Mouse (Mus musculus): ENCODE measurements around the gene Pex26. TPM values are rescaled to one million over a fixed set of nuclear protein-coding genes. Genes with fewer than 3 reads are reported as not detected.

The Pex26 gene
- polyA plus RNA-seq, 1 experiment = 8.3 TPM

GRCm38 (mm10) chr6:121176011-121176730 is 7.3 kb upstream of the Pex26 start:
- Histone ChIP-seq H3K36me3 (ENCODE audit: control insufficient read depth, insufficient read depth, low read length) (no peaks in the 10 kb centered on the region), H3K27me3 (ENCODE audit: control insufficient read depth, insufficient read depth, low read length) (no peaks in the 10 kb centered on the region), H3K27ac (ENCODE audit: insufficient read depth, low read length) (no peak overlapping the region), H3K4me1 (ENCODE audit: control insufficient read depth, insufficient read depth, insufficient read length) (no peaks in the 10 kb centered on the region), H3K4me3 (ENCODE audit: extremely low read depth, insufficient read depth, insufficient read length) (no peak overlapping the region)
- 64% methylated on average over 14 of the region's 14 CpGs for WGBS
- no peak for DNase-seq (ENCODE audit: low read depth in 1 of 2, low spot score in 2 of 2)
- TF ChIP-seq CTCF (IDR thresholded peaks at IDR 0.05; ENCODE audit: extremely low read depth, insufficient read depth, insufficient read length, insufficient replicate concordance) = no peak
- no peak for TF ChIP-seq POLR2A (IDR thresholded peaks at IDR 0.05; ENCODE audit: low read depth, low read length)

- DNase-seq (ENCODE audit: low read depth in 1 of 2, low spot score in 2 of 2) = no peak
- H3K27me3 ChIP-seq (ENCODE audit: control insufficient read depth, insufficient read depth, low read length) = no peaks in the 10 kb centered on the region
- WGBS = 80% methylated on average over 4 of the region's 4 CpGs
- TF ChIP-seq POLR2A (IDR thresholded peaks at IDR 0.05; ENCODE audit: low read depth, low read length) (no peak), CTCF (IDR thresholded peaks at IDR 0.05; ENCODE audit: extremely low read depth, insufficient read depth, insufficient read length, insufficient replicate concordance) (no peak)
- no peak overlapping the region for H3K4me3 ChIP-seq (ENCODE audit: extremely low read depth, insufficient read depth, insufficient read length)
- H3K4me1 ChIP-seq (ENCODE audit: control insufficient read depth, insufficient read depth, insufficient read length) = no peaks in the 10 kb centered on the region
- no peaks in the 10 kb centered on the region for H3K36me3 ChIP-seq (ENCODE audit: control insufficient read depth, insufficient read depth, low read length)
- no peak overlapping the region for H3K27ac ChIP-seq (ENCODE audit: insufficient read depth, low read length)
Measured at GRCm38 (mm10) chr6:121176731-121177098, 6.8 kb upstream of the Pex26 start.

- no peaks in the 10 kb centered on the region for H3K36me3 ChIP-seq (ENCODE audit: control insufficient read depth, insufficient read depth, low read length)
- H3K4me3 ChIP-seq (ENCODE audit: extremely low read depth, insufficient read depth, insufficient read length) = no peak overlapping the region
- TF ChIP-seq POLR2A (IDR thresholded peaks at IDR 0.05; ENCODE audit: low read depth, low read length) (no peak), CTCF (IDR thresholded peaks at IDR 0.05; ENCODE audit: extremely low read depth, insufficient read depth, insufficient read length, insufficient replicate concordance) (no peak)
- DNase-seq (ENCODE audit: low read depth in 1 of 2, low spot score in 2 of 2) = no peak
- H3K27me3 ChIP-seq (ENCODE audit: control insufficient read depth, insufficient read depth, low read length) = no peaks in the 10 kb centered on the region
- 93% methylated on average over 7 of the region's 7 CpGs for WGBS
- no peak overlapping the region for H3K27ac ChIP-seq (ENCODE audit: insufficient read depth, low read length)
- no peaks in the 10 kb centered on the region for H3K4me1 ChIP-seq (ENCODE audit: control insufficient read depth, insufficient read depth, insufficient read length)
Measured at GRCm38 (mm10) chr6:121177118-121177708, 6.3 kb upstream of the Pex26 start.

- DNase-seq (ENCODE audit: low read depth in 1 of 2, low spot score in 2 of 2) = peak in 1 of 2 experiments; percentile 12
- Histone ChIP-seq H3K27me3 (ENCODE audit: control insufficient read depth, insufficient read depth, low read length) (no peaks in the 10 kb centered on the region), H3K36me3 (ENCODE audit: control insufficient read depth, insufficient read depth, low read length) (no peaks in the 10 kb centered on the region), H3K4me3 (ENCODE audit: extremely low read depth, insufficient read depth, insufficient read length) (no peak overlapping the region), H3K27ac (ENCODE audit: insufficient read depth, low read length) (no peak overlapping the region), H3K4me1 (ENCODE audit: control insufficient read depth, insufficient read depth, insufficient read length) (no peaks in the 10 kb centered on the region)
- TF ChIP-seq POLR2A (IDR thresholded peaks at IDR 0.05; ENCODE audit: low read depth, low read length) (no peak), CTCF (IDR thresholded peaks at IDR 0.05; ENCODE audit: extremely low read depth, insufficient read depth, insufficient read length, insufficient replicate concordance) (no peak)
- 51% methylated on average over 7 of the region's 7 CpGs for WGBS
Measured at GRCm38 (mm10) chr6:121178700-121179358, 4.6 kb upstream of the Pex26 start.

- Histone ChIP-seq H3K36me3 (ENCODE audit: control insufficient read depth, insufficient read depth, low read length) (no peaks in the 10 kb centered on the region), H3K4me3 (ENCODE audit: extremely low read depth, insufficient read depth, insufficient read length) (no peak overlapping the region), H3K27ac (ENCODE audit: insufficient read depth, low read length) (no peak overlapping the region), H3K4me1 (ENCODE audit: control insufficient read depth, insufficient read depth, insufficient read length) (no peaks in the 10 kb centered on the region), H3K27me3 (ENCODE audit: control insufficient read depth, insufficient read depth, low read length) (no peaks in the 10 kb centered on the region)
- TF ChIP-seq CTCF (IDR thresholded peaks at IDR 0.05; ENCODE audit: extremely low read depth, insufficient read depth, insufficient read length, insufficient replicate concordance) = no peak
- TF ChIP-seq POLR2A (IDR thresholded peaks at IDR 0.05; ENCODE audit: low read depth, low read length) = no peak
- 81% methylated on average over 7 of the region's 7 CpGs for WGBS
- no peak for DNase-seq (ENCODE audit: low read depth in 1 of 2, low spot score in 2 of 2)
Measured at GRCm38 (mm10) chr6:121179846-121180245, 3.6 kb upstream of the Pex26 start.

GRCm38 (mm10) chr6:121184198-121185140 is 1.0 kb downstream of the Pex26 start:
- DNase-seq (ENCODE audit: low read depth in 1 of 2, low spot score in 2 of 2) = peak; percentile 50 to 60
- TF ChIP-seq CTCF (IDR thresholded peaks at IDR 0.05; ENCODE audit: extremely low read depth, insufficient read depth, insufficient read length, insufficient replicate concordance) (peak; percentile 61; the same call in 1 of the 2 replicates), POLR2A (IDR thresholded peaks at IDR 0.05; ENCODE audit: low read depth, low read length) (no peak)
- H3K36me3 ChIP-seq (ENCODE audit: control insufficient read depth, insufficient read depth, low read length) = peaks cover 3% of the 10 kb centered on the region; the same call in 1 of the 2 replicates
- WGBS = 2% methylated on average over 35 of the region's 35 CpGs
- peak overlapping the region; percentile 46; the same call in 1 of the 2 replicates for H3K27ac ChIP-seq (ENCODE audit: insufficient read depth, low read length)
- no peaks in the 10 kb centered on the region for H3K27me3 ChIP-seq (ENCODE audit: control insufficient read depth, insufficient read depth, low read length)
- no peaks in the 10 kb centered on the region for H3K4me1 ChIP-seq (ENCODE audit: control insufficient read depth, insufficient read depth, insufficient read length)
- H3K4me3 ChIP-seq (ENCODE audit: extremely low read depth, insufficient read depth, insufficient read length) = peak overlapping the region; percentile 75
